Mouse (Mus musculus): ENCODE measurements around the gene Gm21394. TPM values are rescaled to one million over a fixed set of nuclear protein-coding genes. Genes with fewer than 3 reads are reported as not detected.
"Not testable (repeated sequence)": the region's sequence is repeated elsewhere in the genome, so short reads cannot be mapped to it uniquely, and the experiment has no call there.

Gm21394 gene
- not detected in 2 replicates for total RNA-seq (2017)

DNA sequence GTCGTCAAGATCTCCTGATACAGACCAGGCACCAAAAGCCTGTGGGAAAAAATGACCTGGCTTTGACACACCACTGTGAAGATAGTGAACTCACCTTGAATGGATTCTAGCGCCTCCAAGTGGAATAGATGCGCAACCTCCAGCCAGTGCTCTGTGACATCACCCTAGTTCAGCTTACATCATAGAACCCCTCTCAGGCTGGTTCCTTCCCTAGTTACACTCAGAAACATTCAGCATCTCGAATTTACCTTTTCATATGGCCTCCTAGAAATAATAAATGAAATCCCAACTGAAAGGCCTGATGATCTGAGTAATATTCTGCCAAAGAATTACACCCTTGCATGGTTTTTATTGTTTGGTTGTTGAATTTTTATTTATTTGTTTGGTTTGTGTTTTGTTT is at the start of gene Gm21394:
Gm21394 (minus strand) TSS at position 101 of the 400 bp plus-strand sequence.
- ATAC-seq (ENCODE audit: extremely low read depth, insufficient number of reproducible peaks, low FRiP score, poor library complexity, severe bottlenecking), result not testable (repeated sequence)

Other genes starting within 250 kb of the Gm21394 start
- gene Gm21409, start 181.8 kb upstream of the Gm21394 start, total RNA-seq (2017), result not detected in 2 replicates